Mouse (Mus musculus) gastrocnemius, postnatal 36 days (tissue): ENCODE data around the gene Nr4a3. TPM values are rescaled to one million over a fixed set of nuclear protein-coding genes. Genes with fewer than 3 reads are reported as not detected.

ENCODE experiments used
- DNase-seq, 2 experiments: peaks; one replicate each; pipeline ENCODE4 v3.0.0; 2022
- intact Hi-C: fragments of 180-260 bp; cut with DNase I; formaldehyde crosslinking; loops from one replicate; pipeline ENCODE4 v1.15.1; 2025
- long read RNA-seq, 2 experiments: library from polyadenylated mRNA; stranded (forward); transcript quantifications; one replicate each; pipeline ENCODE4 v2.0.0; 2021
- total RNA-seq, 2 experiments: library from RNA; stranded (reverse); gene quantifications; 2 replicates each; pipeline ENCODE4 v1.2.3; 2021

The Nr4a3 gene
- total RNA-seq = 1 to 10 TPM; 9.1 to 9.5 TPM
- long read RNA-seq, experiment 1, partial matches to known transcripts = 0 of 1 reads
- long read RNA-seq, experiment 1, other reads (novel, unspliced or antisense) = 1 of 1 reads
- long read RNA-seq, experiment 2, partial matches to known transcripts = 4 of 4 reads
- long read RNA-seq, experiment 2, other reads (novel, unspliced or antisense) = 0 of 4 reads

- peak; percentile 88 to 92 for DNase-seq
- intact Hi-C loops = loop anchor here (2.0 to 10.0 kb wide), 5 partner anchors 78 to 570 kb away; partner anchors contain the start of genes Alg2, Sec61b and Stx17
Measured at GRCm38 (mm10) chr4:48044491-48045211, at the start of gene Nr4a3. Gene Nr4a3, plus strand, starts transcription at chr4:48045153.

- no peak for DNase-seq
- intact Hi-C loops = no loop called here
Measured at GRCm38 (mm10) chr4:48002969-48003368, 42.0 kb upstream of the Nr4a3 start.

GRCm38 (mm10) chr4:48003456-48003855, 41.5 kb upstream of the Nr4a3 start:
- no peak for DNase-seq
- intact Hi-C loops = no loop called here

GRCm38 (mm10) chr4:48006355-48006754, 38.6 kb upstream of the Nr4a3 start:
- intact Hi-C loops = no loop called here

GRCm38 (mm10) chr4:48012209-48012608, 32.7 kb upstream of the Nr4a3 start:
- DNase-seq = no peak
- intact Hi-C loops = no loop called here

More at GRCm38 (mm10) chr4:48006355-48006754, 38.6 kb upstream of the Nr4a3 start:
- DNase-seq = no peak

- intact Hi-C loops = no loop called here
- no peak for DNase-seq
Measured at GRCm38 (mm10) chr4:48022966-48023365, 22.0 kb upstream of the Nr4a3 start.

GRCm38 (mm10) chr4:48029652-48030051, 15.3 kb upstream of the Nr4a3 start:
- no peak for DNase-seq
- intact Hi-C loops = no loop called here

- no peak for DNase-seq
- intact Hi-C loops = no loop called here
Measured at GRCm38 (mm10) chr4:48034287-48034686, 10.7 kb upstream of the Nr4a3 start.

GRCm38 (mm10) chr4:48037646-48038045, 7.3 kb upstream of the Nr4a3 start:
- DNase-seq = no peak
- intact Hi-C loops = no loop called here

GRCm38 (mm10) chr4:48038847-48039246, 6.1 kb upstream of the Nr4a3 start:
- DNase-seq = no peak
- intact Hi-C loops = no loop called here

GRCm38 (mm10) chr4:48039736-48040135, 5.2 kb upstream of the Nr4a3 start:
- intact Hi-C loops = loop anchor here (10.0 kb wide), 1 partner anchor 565 kb away; the partner anchor contains the start of genes Alg2 and Sec61b
- DNase-seq = no peak

- intact Hi-C loops = loop anchor here (10.0 kb wide), 1 partner anchor 568 kb away; the partner anchor contains the start of genes Alg2 and Sec61b
- DNase-seq = no peak
Measured at GRCm38 (mm10) chr4:48042466-48042785, 2.5 kb upstream of the Nr4a3 start.

- peak; percentile 92 to 93 for DNase-seq
- intact Hi-C loops = loop anchor here (1.0 to 10.0 kb wide), 2 partner anchors 372 to 568 kb away; partner anchors contain the start of genes Alg2 and Sec61b
Measured at GRCm38 (mm10) chr4:48042786-48043701, 1.9 kb upstream of the Nr4a3 start.

- DNase-seq = peak in 1 of 2 experiments; percentile 7
- intact Hi-C loops = loop anchor here (2.0 to 10.0 kb wide), 3 partner anchors 449 to 569 kb away; partner anchors contain the start of genes Alg2 and Sec61b
Measured at GRCm38 (mm10) chr4:48044141-48044490, 837 bp upstream of the Nr4a3 start.

GRCm38 (mm10) chr4:48045281-48045720, 348 bp downstream of the Nr4a3 start:
- intact Hi-C loops = loop anchor here (2.0 to 10.0 kb wide), 5 partner anchors 77 to 570 kb away; partner anchors contain the start of genes Alg2, Sec61b and Stx17

GRCm38 (mm10) chr4:48045721-48046460, 938 bp downstream of the Nr4a3 start:
- peak in 1 of 2 experiments; percentile 27 for DNase-seq
- intact Hi-C loops = loop anchor here (2.0 to 10.0 kb wide), 5 partner anchors 76 to 571 kb away; partner anchors contain the start of genes Alg2, Sec61b and Stx17

More at GRCm38 (mm10) chr4:48045281-48045720, 348 bp downstream of the Nr4a3 start:
- peak; percentile 8 to 28 for DNase-seq

- intact Hi-C loops = loop anchor here (5.0 to 10.0 kb wide), 3 partner anchors 76 to 572 kb away; partner anchors contain the start of genes Alg2, Sec61b and Stx17
- no peak for DNase-seq
Measured at GRCm38 (mm10) chr4:48046461-48046901, 1.5 kb downstream of the Nr4a3 start.

GRCm38 (mm10) chr4:48047136-48047765, 2.3 kb downstream of the Nr4a3 start:
- no peak for DNase-seq
- intact Hi-C loops = loop anchor here (5.0 to 10.0 kb wide), 3 partner anchors 75 to 572 kb away; partner anchors contain the start of genes Alg2, Sec61b and Stx17
